Mouse (Mus musculus) heart, embryonic 13.5 days (tissue): ENCODE measurements around the gene Tbcel. TPM values are rescaled to one million over a fixed set of nuclear protein-coding genes. Genes with fewer than 3 reads are reported as not detected.
A peak's percentile ranks its signal among the peaks of the same experiment; 100 is the strongest.

Experiments used
- ATAC-seq: fragments of 200-750 bp; cut with Nextera tagmentation; 2 replicates; pipeline ENCODE4 v1.8.0; 2017; ENCODE audit warnings: moderate TSS enrichment; ENCODE audit not compliant: insufficient number of reproducible peaks, low FRiP score, low TSS enrichment; ENCODE audit errors: extremely low read depth
- H3K27ac ChIP-seq: fragments of 300-500 bp; sonication (generic); replicated peaks from 2 replicates; pipeline ENCODE4 v1.5.1; 2015; ENCODE audit warnings: moderate library complexity, mild to moderate bottlenecking, inconsistent platforms
- H3K27me3 ChIP-seq: fragments of 300-500 bp; sonication (generic); replicated peaks from 2 replicates; pipeline ENCODE4 v1.6.1; 2015; ENCODE audit warnings: mild to moderate bottlenecking, inconsistent platforms
- H3K36me3 ChIP-seq: fragments of 300-500 bp; sonication (generic); 2 replicates; pipeline ENCODE4 v1.6.1; 2015; ENCODE audit warnings: mild to moderate bottlenecking, inconsistent platforms
- H3K4me1 ChIP-seq: fragments of 300-500 bp; sonication (generic); 2 replicates; pipeline ENCODE4 v1.6.1; 2015; ENCODE audit warnings: inconsistent platforms
- H3K4me2 ChIP-seq: fragments of 300-500 bp; sonication (generic); 2 replicates; pipeline ENCODE4 v1.6.1; 2015; ENCODE audit warnings: inconsistent platforms, mild to moderate bottlenecking, moderate library complexity
- H3K4me3 ChIP-seq: fragments of 300-500 bp; sonication (generic); 2 replicates; pipeline ENCODE4 v1.5.1; 2015; ENCODE audit warnings: moderate library complexity, mild to moderate bottlenecking, inconsistent platforms
- H3K9ac ChIP-seq: fragments of 300-500 bp; sonication (generic); 2 replicates; pipeline ENCODE4 v1.6.1; 2015; ENCODE audit warnings: inconsistent platforms, mild to moderate bottlenecking, moderate library complexity
- H3K9me3 ChIP-seq: fragments of 300-500 bp; sonication (generic); 2 replicates; pipeline ENCODE4 v1.6.1; 2016; ENCODE audit warnings: inconsistent platforms
- WGBS: fragments of 180-500 bp; shearing (Covaris S2); methylation state at CpG from one replicate; pipeline ENCODE4 v1.1.7; 2015; ENCODE audit warnings: mixed read lengths; 5-methylcytosine and 5-hydroxymethylcytosine counted together
- polyA plus RNA-seq: library from polyadenylated mRNA; unstranded; fragments of >200 nt; fragmentation: Nextera tagmentation; extraction: Ambion mirVana; gene quantifications from 2 replicates; pipeline ENCODE4 v1.2.1, GENCODE M21; 2015

Gene Tbcel
- polyA plus RNA-seq, 1 experiment from 2014 or later = 4.1 TPM

- H3K4me3 ChIP-seq = no peak overlapping the region
- H3K9me3 ChIP-seq = no peaks in the 10 kb centered on the region
- no peak for ATAC-seq
- H3K9ac ChIP-seq = no peak overlapping the region
- H3K27ac ChIP-seq = no peak overlapping the region
- H3K4me2 ChIP-seq = no peak overlapping the region
- no peaks in the 10 kb centered on the region for H3K4me1 ChIP-seq
- H3K36me3 ChIP-seq = no peaks in the 10 kb centered on the region
- 87% methylated on average over 1 of the region's 1 CpGs for WGBS
- H3K27me3 ChIP-seq = peaks cover 4% of the 10 kb centered on the region; the same call in 1 of the 2 replicates
Observed at GRCm38 (mm10) chr9:42484667-42485066, 22.9 kb downstream of the Tbcel start.

GRCm38 (mm10) chr9:42482944-42483343, 24.7 kb downstream of the Tbcel start:
- ATAC-seq = no peak
- no peaks in the 10 kb centered on the region for H3K36me3 ChIP-seq
- H3K9me3 ChIP-seq = no peaks in the 10 kb centered on the region
- H3K27ac ChIP-seq = no peak overlapping the region
- no peaks in the 10 kb centered on the region for H3K27me3 ChIP-seq
- H3K4me1 ChIP-seq = no peaks in the 10 kb centered on the region
- H3K9ac ChIP-seq = no peak overlapping the region
- 84% methylated on average over 1 of the region's 1 CpGs for WGBS
- no peak overlapping the region for H3K4me3 ChIP-seq
- no peak overlapping the region for H3K4me2 ChIP-seq

GRCm38 (mm10) chr9:42476166-42476565, 31.4 kb downstream of the Tbcel start:
- Histone ChIP-seq H3K9ac (no peak overlapping the region), H3K4me1 (peaks cover 4% of the 10 kb centered on the region), H3K27me3 (peaks cover 29% of the 10 kb centered on the region), H3K4me3 (no peak overlapping the region), H3K4me2 (no peak overlapping the region), H3K27ac (no peak overlapping the region), H3K36me3 (no peaks in the 10 kb centered on the region), H3K9me3 (no peaks in the 10 kb centered on the region)
- 72% methylated on average over 4 of the region's 4 CpGs for WGBS
- ATAC-seq = no peak

GRCm38 (mm10) chr9:42474244-42474643, 33.4 kb downstream of the Tbcel start:
- ATAC-seq = no peak
- H3K27ac ChIP-seq = no peak overlapping the region
- no peak overlapping the region for H3K4me3 ChIP-seq
- H3K36me3 ChIP-seq = 0 out of 2 replicates have a peak, but pooled peaks cover 3% of the 10 kb centered on the region
- H3K9me3 ChIP-seq = no peaks in the 10 kb centered on the region
- no peak overlapping the region for H3K4me2 ChIP-seq
- H3K9ac ChIP-seq = no peak overlapping the region
- H3K27me3 ChIP-seq = peaks cover 37% of the 10 kb centered on the region
- WGBS = 44% methylated on average over 8 of the region's 8 CpGs
- peaks cover 14% of the 10 kb centered on the region for H3K4me1 ChIP-seq

GRCm38 (mm10) chr9:42471921-42472747, 35.5 kb downstream of the Tbcel start:
- peak overlapping the region; percentile 79 for H3K4me3 ChIP-seq
- peak; percentile 91 for ATAC-seq
- peak overlapping the region; percentile 81 for H3K4me2 ChIP-seq
- H3K36me3 ChIP-seq = 0 out of 2 replicates have a peak, but pooled peaks cover 3% of the 10 kb centered on the region
- WGBS = 6% methylated on average over 49 of the region's 49 CpGs
- H3K9ac ChIP-seq = peak overlapping the region; percentile 87
- H3K27ac ChIP-seq = peak overlapping the region; percentile 67
- no peaks in the 10 kb centered on the region for H3K9me3 ChIP-seq
- peaks cover 14% of the 10 kb centered on the region for H3K4me1 ChIP-seq
- H3K27me3 ChIP-seq = peaks cover 56% of the 10 kb centered on the region

- no peaks in the 10 kb centered on the region for H3K9me3 ChIP-seq
- H3K4me2 ChIP-seq = peak overlapping the region; percentile 81
- H3K9ac ChIP-seq = peak overlapping the region; percentile 87
- ATAC-seq = no peak; the same call in 1 of the 2 replicates
- peak overlapping the region; percentile 67 for H3K27ac ChIP-seq
- H3K4me1 ChIP-seq = peaks cover 14% of the 10 kb centered on the region
- peak overlapping the region; percentile 79 for H3K4me3 ChIP-seq
- peaks cover 65% of the 10 kb centered on the region for H3K27me3 ChIP-seq
- H3K36me3 ChIP-seq = 0 out of 2 replicates have a peak, but pooled peaks cover 3% of the 10 kb centered on the region
- 56% methylated on average over 4 of the region's 4 CpGs for WGBS
Observed at GRCm38 (mm10) chr9:42471214-42471613, 36.4 kb downstream of the Tbcel start.

GRCm38 (mm10) chr9:42469323-42469722, 38.3 kb downstream of the Tbcel start:
- Histone ChIP-seq H3K27ac (no peak overlapping the region), H3K4me2 (no peak overlapping the region; the same call in 1 of the 2 replicates), H3K4me3 (no peak overlapping the region), H3K4me1 (peaks cover 19% of the 10 kb centered on the region), H3K9ac (no peak overlapping the region), H3K27me3 (peaks cover 64% of the 10 kb centered on the region), H3K9me3 (no peaks in the 10 kb centered on the region), H3K36me3 (0 out of 2 replicates have a peak, but pooled peaks cover 3% of the 10 kb centered on the region)
- ATAC-seq = no peak
- 88% methylated on average over 15 of the region's 15 CpGs for WGBS

- Histone ChIP-seq H3K36me3 (0 out of 2 replicates have a peak, but pooled peaks cover 3% of the 10 kb centered on the region), H3K4me2 (no peak overlapping the region), H3K9ac (no peak overlapping the region), H3K9me3 (no peaks in the 10 kb centered on the region), H3K27me3 (peaks cover 59% of the 10 kb centered on the region), H3K27ac (no peak overlapping the region), H3K4me3 (no peak overlapping the region), H3K4me1 (peaks cover 23% of the 10 kb centered on the region)
- 89% methylated on average over 5 of the region's 5 CpGs for WGBS
- ATAC-seq = no peak
Observed at GRCm38 (mm10) chr9:42468360-42468759, 39.2 kb downstream of the Tbcel start.

- no peak overlapping the region for H3K4me2 ChIP-seq
- ATAC-seq = no peak
- no peaks in the 10 kb centered on the region for H3K9me3 ChIP-seq
- no peak overlapping the region for H3K27ac ChIP-seq
- H3K9ac ChIP-seq = no peak overlapping the region
- H3K36me3 ChIP-seq = 0 out of 2 replicates have a peak, but pooled peaks cover 3% of the 10 kb centered on the region
- peaks cover 32% of the 10 kb centered on the region for H3K4me1 ChIP-seq
- WGBS = 75% methylated on average over 12 of the region's 12 CpGs
- no peak overlapping the region for H3K4me3 ChIP-seq
- H3K27me3 ChIP-seq = peaks cover 62% of the 10 kb centered on the region
Observed at GRCm38 (mm10) chr9:42467116-42467815, 40.3 kb downstream of the Tbcel start.

- Histone ChIP-seq H3K4me3 (no peak overlapping the region), H3K9me3 (no peaks in the 10 kb centered on the region), H3K27ac (no peak overlapping the region), H3K4me2 (no peak overlapping the region), H3K4me1 (peaks cover 39% of the 10 kb centered on the region), H3K9ac (no peak overlapping the region), H3K27me3 (peaks cover 65% of the 10 kb centered on the region), H3K36me3 (0 out of 2 replicates have a peak, but pooled peaks cover 3% of the 10 kb centered on the region)
- ATAC-seq = no peak
- 63% methylated on average over 5 of the region's 5 CpGs for WGBS
Observed at GRCm38 (mm10) chr9:42465661-42466091, 41.9 kb downstream of the Tbcel start.

GRCm38 (mm10) chr9:42464181-42464580, 43.4 kb downstream of the Tbcel start:
- no peak for ATAC-seq
- peaks cover 72% of the 10 kb centered on the region for H3K27me3 ChIP-seq

More at GRCm38 (mm10) chr9:42464181-42464580, 43.4 kb downstream of the Tbcel start:
- no peak overlapping the region for H3K27ac ChIP-seq
- no peak overlapping the region for H3K4me3 ChIP-seq
- no peak overlapping the region for H3K9ac ChIP-seq
- WGBS = 87% methylated on average over 9 of the region's 9 CpGs
- H3K4me2 ChIP-seq = peak overlapping the region; percentile 1; the same call in 1 of the 2 replicates
- H3K9me3 ChIP-seq = no peaks in the 10 kb centered on the region
- H3K4me1 ChIP-seq = peaks cover 43% of the 10 kb centered on the region
- no peaks in the 10 kb centered on the region for H3K36me3 ChIP-seq
